Mouse (Mus musculus) thymus, postnatal 36 days (tissue): ENCODE results near the gene Nsfl1c.

ENCODE experiments used
- DNase-seq, 2 experiments: peaks; one replicate each; pipeline ENCODE4 v3.0.0; 2022; ENCODE audit warnings: mixed read lengths in 2 of 2

Nsfl1c gene

DNA sequence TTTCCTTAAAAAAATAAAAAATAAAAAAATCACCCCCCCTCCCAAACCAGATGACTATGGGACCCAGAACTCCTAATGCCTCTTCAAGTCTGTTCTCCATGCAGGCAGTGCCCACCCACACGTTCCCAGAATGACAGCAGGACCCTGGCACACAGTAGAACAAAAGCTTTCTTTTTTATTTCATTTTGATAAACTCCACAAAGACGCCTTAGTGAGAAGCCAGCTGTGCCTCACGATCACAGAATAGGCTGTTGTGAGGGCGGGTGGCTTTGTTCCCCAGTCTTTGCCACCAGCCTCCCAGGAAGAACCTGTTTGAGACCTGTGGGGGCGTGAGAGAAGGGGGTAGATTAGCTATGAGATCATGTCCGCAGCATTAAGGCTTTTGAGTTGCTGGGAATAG, 50.7 kb downstream of the Nsfl1c start:
- DNase-seq, result peak; percentile 39 to 65

DNA sequence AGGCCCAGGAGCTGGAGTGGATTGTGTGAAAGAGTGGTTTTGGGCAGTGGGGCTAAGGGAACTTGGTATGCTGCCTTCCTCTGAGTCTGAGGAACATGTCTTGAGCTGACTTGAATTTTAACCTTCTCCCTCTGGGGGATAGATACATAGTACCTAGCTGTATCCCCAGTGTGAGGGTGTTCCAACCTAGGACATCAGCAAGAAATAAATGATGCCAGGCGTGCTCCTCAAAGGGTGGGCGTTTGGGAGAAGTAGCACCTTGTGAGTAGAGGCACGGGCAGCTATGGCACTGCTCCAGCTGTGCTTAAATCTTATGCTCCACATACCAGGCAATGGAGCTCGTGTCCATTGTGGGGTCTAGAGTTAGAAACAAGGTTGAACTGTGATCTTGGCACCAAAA, 52.6 kb downstream of the Nsfl1c start:
- DNase-seq, result no peak

DNA sequence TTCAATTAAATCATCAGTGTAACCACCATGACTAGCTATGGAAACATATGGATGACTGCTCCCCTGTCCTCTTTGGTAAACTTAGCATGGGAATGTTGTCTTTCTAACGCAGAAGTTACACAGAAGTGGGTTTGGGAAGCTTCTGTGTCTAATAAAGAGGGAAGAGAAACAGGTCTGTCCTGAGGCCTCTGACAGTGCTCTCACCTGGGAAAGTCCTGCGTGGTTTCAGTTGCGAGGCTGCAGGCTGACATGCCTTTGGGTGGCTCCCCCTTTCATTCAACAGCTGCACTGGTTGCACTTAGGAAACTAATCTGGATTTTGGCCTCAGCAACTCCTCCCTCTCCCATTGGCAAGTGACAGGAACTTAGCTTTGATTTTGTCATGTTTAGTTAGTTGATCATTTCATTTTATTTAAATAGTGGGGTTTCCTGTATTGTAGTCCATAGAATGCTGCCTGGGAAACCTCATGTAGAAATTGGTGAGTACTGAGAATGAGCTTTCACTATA, 55.7 kb downstream of the Nsfl1c start:
- no peak for DNase-seq
